Comparison of ENCODE assay signal across 20 mouse cellular contexts in genomic region chr4:45047286-45047887, GRCm38 (mm10). TPM values are rescaled to one million over a fixed set of nuclear protein-coding genes. Genes with fewer than 3 reads are reported as not detected.
DNase-seq lines count a peak whose midpoint lies in the region; ATAC-seq and TF ChIP-seq lines count a peak whose summit lies in the region.
"Had no signal": no experiment of that assay in that cellular context is flagged by ENCODE, and none has a peak within 500 bp of the region (broad histone marks: within the 10 kb centered on the region; RNA-seq: fewer than 3 reads in every experiment).

No protein-coding gene starts in this region.

- 83% methylated on average over 9 of the region's 9 CpGs for WGBS in embryonic facial prominence, embryonic 13.5 days
- WGBS in embryonic facial prominence, embryonic 10.5 days = 87% methylated on average over 9 of the region's 9 CpGs
- WGBS in heart, embryonic 13.5 days = 80% methylated on average over 9 of the region's 9 CpGs
- WGBS in hindbrain, postnatal 0 days = 67% methylated on average over 9 of the region's 9 CpGs
- WGBS in hindbrain, embryonic 11.5 days = 88% methylated on average over 9 of the region's 9 CpGs
- 70% methylated on average over 9 of the region's 9 CpGs for WGBS in midbrain, postnatal 0 days
- 85% methylated on average over 9 of the region's 9 CpGs for WGBS in midbrain, embryonic 13.5 days

- H3K4me3 ChIP-seq in embryonic facial prominence, embryonic 13.5 days = no peak overlapping the region
- H3K4me3 ChIP-seq in embryonic facial prominence, embryonic 10.5 days = no peak overlapping the region
- no peak overlapping the region for H3K4me3 ChIP-seq in heart, embryonic 13.5 days
- H3K4me3 ChIP-seq in hindbrain, postnatal 0 days (ENCODE audit: low read length) = no peak overlapping the region
- no peak overlapping the region for H3K4me3 ChIP-seq in hindbrain, embryonic 11.5 days (ENCODE audit: low read depth, low read length)
- H3K4me3 ChIP-seq in midbrain, postnatal 0 days (ENCODE audit: low read depth, low read length) = no peak overlapping the region
- no peak overlapping the region for H3K4me3 ChIP-seq in midbrain, embryonic 13.5 days (replicated peaks)
- H3K4me3 ChIP-seq: stomach, embryonic 15.5 days had no signal

- no peak for ATAC-seq in embryonic facial prominence, embryonic 13.5 days (ENCODE audit: insufficient number of reproducible peaks, insufficient read depth, low FRiP score, low TSS enrichment, low read depth)
- ATAC-seq in heart, embryonic 13.5 days (ENCODE audit: extremely low read depth, insufficient number of reproducible peaks, low FRiP score, low TSS enrichment) = no peak
- peak; percentile 75 for ATAC-seq in hindbrain, postnatal 0 days
- ATAC-seq in hindbrain, embryonic 11.5 days (ENCODE audit: low FRiP score) = no peak
- no peak for ATAC-seq in midbrain, postnatal 0 days (ENCODE audit: low FRiP score)
- no peak for ATAC-seq in midbrain, embryonic 13.5 days
- ATAC-seq: activated CD4-positive, CD25-positive, alpha-beta regulatory T cell, adult 4 months; intestine, postnatal 0 days had no signal

- no peak for DNase-seq in embryonic facial prominence, embryonic 10.5 days (ENCODE audit: low spot score)
- DNase-seq in heart, adult 8-10 months (ENCODE audit: low spot score) = no peak
- DNase-seq in hindbrain, postnatal 0 days (ENCODE audit: low spot score) = peak; percentile 46
- no peak for DNase-seq in hindbrain, embryonic 11.5 days (ENCODE audit: low spot score)
- DNase-seq in midbrain, postnatal 0 days (ENCODE audit: low spot score) = peak; percentile 65
- DNase-seq: adrenal gland, postnatal 10 days; cerebellum, adult 11 months; gastrocnemius, postnatal 14 days; lung, adult 18-20 months; lung, postnatal 14 days; retina, postnatal 1 day; thymus, adult 2 months had no signal

- H3K36me3 ChIP-seq in embryonic facial prominence, embryonic 13.5 days = peaks cover 79% of the 10 kb centered on the region
- peaks cover 83% of the 10 kb centered on the region for H3K36me3 ChIP-seq in embryonic facial prominence, embryonic 10.5 days (replicated peaks)
- H3K36me3 ChIP-seq in heart, embryonic 13.5 days = peaks cover 89% of the 10 kb centered on the region
- peaks cover 21% of the 10 kb centered on the region; the same call in 1 of the 2 replicates for H3K36me3 ChIP-seq in hindbrain, postnatal 0 days (ENCODE audit: insufficient read depth, low read length)
- H3K36me3 ChIP-seq in hindbrain, embryonic 11.5 days (ENCODE audit: control insufficient read depth, insufficient read depth, low read length) = no peaks in the 10 kb centered on the region
- peaks cover 42% of the 10 kb centered on the region for H3K36me3 ChIP-seq in midbrain, postnatal 0 days (ENCODE audit: insufficient read depth, low read length)
- H3K36me3 ChIP-seq in midbrain, embryonic 13.5 days = peaks cover 66% of the 10 kb centered on the region
- H3K36me3 ChIP-seq: stomach, embryonic 15.5 days had no signal

- H3K27ac ChIP-seq in embryonic facial prominence, embryonic 13.5 days = peak overlapping the region; percentile 8; the same call in 1 of the 2 replicates
- H3K27ac ChIP-seq in embryonic facial prominence, embryonic 10.5 days (replicated peaks) = no peak overlapping the region
- H3K27ac ChIP-seq in heart, embryonic 13.5 days (replicated peaks) = peak overlapping the region; percentile 76; the same call in 1 of the 2 replicates
- H3K27ac ChIP-seq in hindbrain, postnatal 0 days = peak overlapping the region; percentile 62
- no peak overlapping the region for H3K27ac ChIP-seq in hindbrain, embryonic 11.5 days (ENCODE audit: low read depth, low read length)
- H3K27ac ChIP-seq in midbrain, postnatal 0 days (ENCODE audit: low read depth, low read length) = no peak overlapping the region
- H3K27ac ChIP-seq in midbrain, embryonic 13.5 days = no peak overlapping the region
- H3K27ac ChIP-seq: stomach, embryonic 15.5 days had no signal

- H3K9me3 ChIP-seq in embryonic facial prominence, embryonic 13.5 days = no peaks in the 10 kb centered on the region
- no peaks in the 10 kb centered on the region for H3K9me3 ChIP-seq in embryonic facial prominence, embryonic 10.5 days
- H3K9me3 ChIP-seq in heart, embryonic 13.5 days = no peaks in the 10 kb centered on the region
- H3K9me3 ChIP-seq in hindbrain, postnatal 0 days (ENCODE audit: low read length) = no peaks in the 10 kb centered on the region
- no peaks in the 10 kb centered on the region for H3K9me3 ChIP-seq in hindbrain, embryonic 11.5 days (ENCODE audit: control insufficient read depth, low read length)
- no peaks in the 10 kb centered on the region for H3K9me3 ChIP-seq in midbrain, postnatal 0 days (ENCODE audit: low read length)
- H3K9me3 ChIP-seq in midbrain, embryonic 13.5 days = no peaks in the 10 kb centered on the region
- H3K9me3 ChIP-seq: G1E; stomach, embryonic 15.5 days had no signal

- no peak for TF ChIP-seq CTCF in hindbrain, postnatal 0 days (IDR thresholded peaks at IDR 0.05; ENCODE audit: low read depth)
- TF ChIP-seq CTCF in midbrain, postnatal 0 days (IDR thresholded peaks at IDR 0.05) = no peak

- H3K9ac ChIP-seq in embryonic facial prominence, embryonic 13.5 days = no peak overlapping the region
- 0 out of 2 replicates have a peak overlapping the region, but pooled peaks have one; percentile 25 for H3K9ac ChIP-seq in heart, embryonic 13.5 days
- no peak overlapping the region for H3K9ac ChIP-seq in hindbrain, postnatal 0 days (replicated peaks; ENCODE audit: low read length)
- H3K9ac ChIP-seq in hindbrain, embryonic 11.5 days (ENCODE audit: low read depth, low read length) = no peak overlapping the region
- H3K9ac ChIP-seq in midbrain, postnatal 0 days (replicated peaks; ENCODE audit: low read length, poor library complexity, severe bottlenecking) = no peak overlapping the region
- no peak overlapping the region for H3K9ac ChIP-seq in midbrain, embryonic 13.5 days (replicated peaks)
- H3K9ac ChIP-seq: stomach, embryonic 15.5 days had no signal

- no peak overlapping the region for H3K4me2 ChIP-seq in embryonic facial prominence, embryonic 13.5 days
- H3K4me2 ChIP-seq in heart, embryonic 13.5 days = no peak overlapping the region
- H3K4me2 ChIP-seq in hindbrain, postnatal 0 days (ENCODE audit: low read depth, low read length) = no peak overlapping the region
- H3K4me2 ChIP-seq in hindbrain, embryonic 11.5 days (replicated peaks; ENCODE audit: low read depth, low read length) = no peak overlapping the region
- H3K4me2 ChIP-seq in midbrain, postnatal 0 days (ENCODE audit: low read depth, low read length, poor library complexity, severe bottlenecking) = no peak overlapping the region
- no peak overlapping the region for H3K4me2 ChIP-seq in midbrain, embryonic 13.5 days (replicated peaks)
- H3K4me2 ChIP-seq: liver, embryonic 11.5 days; stomach, embryonic 15.5 days had no signal

- H3K27me3 ChIP-seq in embryonic facial prominence, embryonic 13.5 days = no peaks in the 10 kb centered on the region
- no peaks in the 10 kb centered on the region for H3K27me3 ChIP-seq in embryonic facial prominence, embryonic 10.5 days (replicated peaks; ENCODE audit: low read depth, poor library complexity, severe bottlenecking)
- no peaks in the 10 kb centered on the region for H3K27me3 ChIP-seq in heart, embryonic 13.5 days (replicated peaks)
- no peaks in the 10 kb centered on the region for H3K27me3 ChIP-seq in hindbrain, postnatal 0 days (ENCODE audit: insufficient read depth, low read length)
- H3K27me3 ChIP-seq in hindbrain, embryonic 11.5 days (ENCODE audit: control insufficient read depth, insufficient read depth, low read length) = no peaks in the 10 kb centered on the region
- no peaks in the 10 kb centered on the region for H3K27me3 ChIP-seq in midbrain, postnatal 0 days (ENCODE audit: insufficient read depth, low read length)
- no peaks in the 10 kb centered on the region for H3K27me3 ChIP-seq in midbrain, embryonic 13.5 days
- H3K27me3 ChIP-seq: stomach, embryonic 15.5 days had no signal

- no peaks in the 10 kb centered on the region for H3K4me1 ChIP-seq in embryonic facial prominence, embryonic 13.5 days
- no peaks in the 10 kb centered on the region for H3K4me1 ChIP-seq in embryonic facial prominence, embryonic 10.5 days
- H3K4me1 ChIP-seq in heart, embryonic 13.5 days = peaks cover 28% of the 10 kb centered on the region
- H3K4me1 ChIP-seq in hindbrain, postnatal 0 days (ENCODE audit: insufficient read depth, low read length) = 0 out of 2 replicates have a peak, but pooled peaks cover 4% of the 10 kb centered on the region
- H3K4me1 ChIP-seq in hindbrain, embryonic 11.5 days (replicated peaks; ENCODE audit: control insufficient read depth, insufficient read depth, low read length) = no peaks in the 10 kb centered on the region
- no peaks in the 10 kb centered on the region for H3K4me1 ChIP-seq in midbrain, postnatal 0 days (ENCODE audit: insufficient read depth, low read length)
- peaks cover 11% of the 10 kb centered on the region; the same call in 1 of the 2 replicates for H3K4me1 ChIP-seq in midbrain, embryonic 13.5 days (replicated peaks)
- H3K4me1 ChIP-seq: stomach, embryonic 15.5 days had no signal

RNA-seq across cellular contexts. Expression of gene Polr1e, which starts 29.0 kb away (rescaled TPM):
- 38.8 and 48.9 TPM in 2 replicates for polyA plus RNA-seq in embryonic facial prominence, embryonic 13.5 days (2015; fragmentation: Nextera tagmentation; extraction: Ambion mirVana)
- 59.8 and 72.3 TPM in 2 replicates for polyA plus RNA-seq in embryonic facial prominence, embryonic 10.5 days (2016; fragmentation: Nextera tagmentation; extraction: Ambion mirVana)
- polyA plus RNA-seq in heart, embryonic 13.5 days (2015; fragmentation: Nextera tagmentation; extraction: Ambion mirVana) = 59.8 and 60.3 TPM in 2 replicates
- total RNA-seq in heart, adult 8-10 months (2022) = 10 to 100 TPM; 17.5 to 23.3 (median 20.6) TPM
- 3.4 and 8.2 TPM in 2 replicates for total RNA-seq in hindbrain, postnatal 0 days (2014; rRNA removed)
- polyA plus RNA-seq in hindbrain, postnatal 0 days (2015; fragmentation: Nextera tagmentation; extraction: Ambion mirVana) = 25.7 and 27.2 TPM in 2 replicates
- 61.7 and 62.3 TPM in 2 replicates for polyA plus RNA-seq in hindbrain, embryonic 11.5 days (2014; fragmentation: Nextera tagmentation; extraction: Ambion mirVana)
- total RNA-seq in midbrain, postnatal 0 days (2014; rRNA removed) = 12.0 and 17.2 TPM in 2 replicates
- 21.0 and 22.1 TPM in 2 replicates for polyA plus RNA-seq in midbrain, postnatal 0 days (2015; fragmentation: Nextera tagmentation; extraction: Ambion mirVana)
- 36.7 and 37.3 TPM in 2 replicates for polyA plus RNA-seq in midbrain, embryonic 13.5 days (2015; fragmentation: Nextera tagmentation; extraction: Ambion mirVana)

RNA-seq across cellular contexts. Expression of gene Zbtb5, which starts 35.2 kb away (rescaled TPM):
- 28.8 and 29.2 TPM in 2 replicates for polyA plus RNA-seq in embryonic facial prominence, embryonic 13.5 days (2015; fragmentation: Nextera tagmentation; extraction: Ambion mirVana)
- 37.8 and 40.0 TPM in 2 replicates for polyA plus RNA-seq in embryonic facial prominence, embryonic 10.5 days (2016; fragmentation: Nextera tagmentation; extraction: Ambion mirVana)
- 14.9 and 15.4 TPM in 2 replicates for polyA plus RNA-seq in heart, embryonic 13.5 days (2015; fragmentation: Nextera tagmentation; extraction: Ambion mirVana)
- total RNA-seq in heart, adult 8-10 months (2022) = 1 to 10 TPM; 3.8 to 5.2 (median 4.6) TPM
- 42.1 and 50.0 TPM in 2 replicates for total RNA-seq in hindbrain, postnatal 0 days (2014; rRNA removed)
- 27.6 and 29.5 TPM in 2 replicates for polyA plus RNA-seq in hindbrain, postnatal 0 days (2015; fragmentation: Nextera tagmentation; extraction: Ambion mirVana)
- polyA plus RNA-seq in hindbrain, embryonic 11.5 days (2014; fragmentation: Nextera tagmentation; extraction: Ambion mirVana) = 42.7 and 44.9 TPM in 2 replicates
- 57.3 and 57.6 TPM in 2 replicates for total RNA-seq in midbrain, postnatal 0 days (2014; rRNA removed)
- polyA plus RNA-seq in midbrain, postnatal 0 days (2015; fragmentation: Nextera tagmentation; extraction: Ambion mirVana) = 34.4 and 35.9 TPM in 2 replicates
- 52.1 and 54.8 TPM in 2 replicates for polyA plus RNA-seq in midbrain, embryonic 13.5 days (2015; fragmentation: Nextera tagmentation; extraction: Ambion mirVana)

RNA-seq across cellular contexts. Expression of gene Fbxo10, which starts 37.0 kb away (rescaled TPM):
- 19.8 and 20.0 TPM in 2 replicates for polyA plus RNA-seq in embryonic facial prominence, embryonic 13.5 days (2015; fragmentation: Nextera tagmentation; extraction: Ambion mirVana)
- 16.4 and 16.9 TPM in 2 replicates for polyA plus RNA-seq in embryonic facial prominence, embryonic 10.5 days (2016; fragmentation: Nextera tagmentation; extraction: Ambion mirVana)
- 15.6 and 16.2 TPM in 2 replicates for polyA plus RNA-seq in heart, embryonic 13.5 days (2015; fragmentation: Nextera tagmentation; extraction: Ambion mirVana)
- total RNA-seq in heart, adult 8-10 months (2022) = 10 to 100 TPM in 3 of 4 experiments, 1 to 10 TPM in 1; 8.2 to 11.5 (median 10.7) TPM
- 25.7 and 28.6 TPM in 2 replicates for total RNA-seq in hindbrain, postnatal 0 days (2014; rRNA removed)
- polyA plus RNA-seq in hindbrain, postnatal 0 days (2015; fragmentation: Nextera tagmentation; extraction: Ambion mirVana) = 11.4 and 12.5 TPM in 2 replicates
- polyA plus RNA-seq in hindbrain, embryonic 11.5 days (2014; fragmentation: Nextera tagmentation; extraction: Ambion mirVana) = 5.1 and 5.6 TPM in 2 replicates
- 22.1 and 24.6 TPM in 2 replicates for total RNA-seq in midbrain, postnatal 0 days (2014; rRNA removed)
- 13.7 and 14.6 TPM in 2 replicates for polyA plus RNA-seq in midbrain, postnatal 0 days (2015; fragmentation: Nextera tagmentation; extraction: Ambion mirVana)
- 14.2 and 14.5 TPM in 2 replicates for polyA plus RNA-seq in midbrain, embryonic 13.5 days (2015; fragmentation: Nextera tagmentation; extraction: Ambion mirVana)

Comparison
In these comparisons a context has a peak if more than half of its experiments do, and no peak if none do; other contexts are left out.
1. H3K27ac ChIP-seq: peak in embryonic facial prominence, embryonic 13.5 days (single experiment), heart, embryonic 13.5 days (single experiment) and hindbrain, postnatal 0 days (single experiment); none in embryonic facial prominence, embryonic 10.5 days (single experiment), hindbrain, embryonic 11.5 days (single experiment), midbrain, postnatal 0 days (single experiment) and midbrain, embryonic 13.5 days (single experiment).
2. DNase-seq: peak in hindbrain, postnatal 0 days (single experiment) and midbrain, postnatal 0 days (single experiment); none in embryonic facial prominence, embryonic 10.5 days (single experiment), heart, adult 8-10 months (single experiment) and hindbrain, embryonic 11.5 days (single experiment).